Mouse (Mus musculus) CH12F3 (cell line): ENCODE data around the gene Tent4b.

Source experiments
- in situ Hi-C: fragments of 300-500 bp; cut with MboI; formaldehyde crosslinking; loops from 2 replicates; pipeline ENCODE4 v1.14.3; 2020; ENCODE audit warnings: low sequenced_read_pairs

Tent4b gene

DNA sequence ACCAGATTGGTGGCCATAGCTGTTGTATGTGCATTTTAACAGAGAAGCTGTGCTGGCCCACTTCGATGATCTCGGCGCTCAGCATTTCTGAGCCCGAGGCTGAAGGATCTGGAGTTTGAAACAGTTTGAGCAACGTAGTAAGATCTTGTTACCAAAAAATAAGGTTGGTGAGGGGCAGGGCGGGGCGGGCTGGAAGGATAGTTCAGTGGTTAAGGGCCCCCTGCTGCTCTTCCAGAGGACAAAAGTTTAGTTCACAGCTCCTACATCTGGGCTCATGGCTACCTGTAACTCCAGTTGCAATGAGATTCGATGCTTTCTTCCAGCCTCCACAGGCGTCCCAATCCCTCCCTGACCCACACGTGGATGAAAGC lies 99.7 kb downstream of the Tent4b start:
- in situ Hi-C loops, result no loop called here

DNA sequence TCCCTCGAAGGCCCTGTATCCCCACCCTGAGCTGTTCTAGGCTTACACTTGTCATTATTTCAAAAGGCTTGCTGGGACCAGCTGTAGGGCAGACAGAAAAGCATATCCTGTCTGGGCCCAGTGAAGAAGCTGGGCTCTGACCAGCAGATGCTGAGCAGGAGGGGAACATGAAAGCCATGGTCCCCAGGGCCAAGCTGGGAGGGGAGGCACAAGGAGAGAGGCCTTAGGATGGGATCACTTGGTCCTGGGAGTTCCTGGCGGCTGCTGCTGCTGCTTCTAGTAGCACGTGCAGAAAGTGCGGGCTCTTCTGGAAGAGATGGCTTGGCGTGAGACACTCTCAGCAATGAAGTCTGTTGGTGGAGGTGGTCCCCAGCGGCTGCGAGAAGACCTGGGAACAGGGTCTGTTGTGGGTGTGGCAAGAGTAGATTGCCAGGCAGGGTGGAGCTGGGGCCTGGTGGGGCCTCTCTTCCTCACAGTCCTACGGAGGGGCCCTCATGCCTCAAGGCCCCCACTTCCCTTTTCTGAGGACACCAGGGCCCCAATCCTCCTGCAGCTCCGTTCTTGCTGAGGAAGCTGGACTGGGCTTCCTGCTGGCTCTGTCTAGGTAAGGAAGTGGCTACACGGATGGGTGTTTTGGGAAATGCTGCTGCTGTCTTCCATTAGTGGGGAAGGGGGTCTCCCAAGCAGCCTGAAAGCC lies 101.0 kb downstream of the Tent4b start:
- in situ Hi-C loops, result no loop called here

- in situ Hi-C loops, result no loop called here
Observed at GRCm38 (mm10) chr8:88301589-88302437, 102.8 kb downstream of the Tent4b start.

- in situ Hi-C loops, result no loop called here
Observed at GRCm38 (mm10) chr8:88305814-88306213, 106.8 kb downstream of the Tent4b start.

DNA sequence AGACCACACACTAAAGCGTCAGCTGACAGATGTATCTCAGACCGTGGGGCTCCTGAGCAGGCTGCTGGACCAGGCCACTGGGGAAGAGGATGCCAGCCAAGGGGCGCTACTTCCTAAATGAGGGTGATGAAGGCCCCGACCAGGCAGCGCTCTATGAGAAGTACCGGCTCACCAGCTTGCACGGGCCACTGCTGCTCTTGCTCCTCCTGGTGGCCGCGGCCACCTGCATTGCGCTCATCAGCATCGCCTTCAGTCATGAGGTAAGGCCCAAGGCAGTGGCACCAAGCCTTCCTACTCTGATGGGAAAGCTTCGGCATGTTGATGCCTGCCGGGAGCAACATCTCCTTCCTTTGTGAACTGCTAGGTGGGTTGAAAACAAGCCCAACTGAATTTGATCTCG lies 107.5 kb downstream of the Tent4b start:
- in situ Hi-C loops, result no loop called here

DNA sequence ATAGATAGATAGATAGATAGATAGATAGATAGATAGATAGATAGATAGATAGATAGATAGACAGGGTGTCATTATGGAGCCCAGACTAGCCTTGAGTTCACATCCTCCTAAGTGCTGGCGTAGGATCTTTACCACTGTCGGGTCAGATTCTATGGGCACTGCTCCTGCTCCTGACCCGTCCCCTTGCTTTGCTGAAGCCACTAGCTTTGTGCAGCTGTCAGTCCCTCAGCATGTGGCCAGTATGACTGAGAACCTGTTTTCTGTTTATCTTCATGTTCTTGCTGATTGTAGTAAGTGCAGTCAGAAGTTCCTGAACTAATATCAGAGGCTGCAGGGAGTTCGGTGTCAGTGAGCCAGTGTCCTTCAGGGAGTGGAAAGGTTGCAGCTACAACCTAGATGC lies 108.7 kb downstream of the Tent4b start:
- in situ Hi-C loops, result no loop called here
